Mouse (Mus musculus) retina, postnatal 7 days (tissue): ENCODE data around the gene 4921517D22Rik.

ENCODE experiments used
- DNase-seq: peaks from one replicate; pipeline ENCODE4 v3.0.0-alpha.2; 2012; ENCODE audit warnings: low read depth, low spot score

4921517D22Rik gene

DNA sequence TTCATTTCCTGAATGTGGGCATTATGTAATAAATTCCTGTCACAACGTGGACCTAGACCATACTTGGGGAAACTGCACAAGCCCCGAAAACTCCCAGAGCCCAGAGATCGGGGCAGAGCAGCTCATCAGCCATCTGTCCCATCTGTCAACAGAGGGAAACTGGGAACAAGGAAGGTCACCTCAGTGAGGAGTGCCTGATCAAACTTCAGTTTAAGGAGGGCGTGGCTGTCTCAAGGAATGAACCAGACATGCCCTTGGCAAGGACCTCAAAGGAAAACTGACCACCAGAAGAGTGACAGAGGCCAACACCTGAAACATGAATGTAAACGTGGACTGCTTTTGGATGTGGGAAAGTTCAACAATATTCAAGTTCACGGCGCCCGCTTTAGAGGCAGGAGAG is 32.5 kb downstream of the 4921517D22Rik start:
- no peak for DNase-seq

DNA sequence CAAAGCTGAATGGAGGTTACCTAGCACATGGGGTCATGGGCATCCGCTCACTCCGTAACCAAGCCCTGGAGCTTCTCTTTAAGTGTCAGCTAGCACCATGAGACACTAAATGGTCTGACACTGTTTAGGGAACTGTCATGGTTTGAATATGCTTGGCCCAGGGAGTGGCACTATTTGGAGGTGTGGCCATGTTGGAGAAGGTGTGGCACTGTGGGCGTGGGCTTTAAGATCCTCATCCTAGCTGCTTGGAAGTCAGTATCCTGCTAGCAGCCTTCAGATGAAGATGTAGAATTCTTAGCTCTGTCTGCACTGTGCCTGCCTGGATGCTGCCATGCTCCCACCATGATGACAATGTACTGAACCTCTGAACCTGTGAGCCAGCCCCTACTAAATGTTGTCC is 33.5 kb downstream of the 4921517D22Rik start:
- DNase-seq = no peak

DNA sequence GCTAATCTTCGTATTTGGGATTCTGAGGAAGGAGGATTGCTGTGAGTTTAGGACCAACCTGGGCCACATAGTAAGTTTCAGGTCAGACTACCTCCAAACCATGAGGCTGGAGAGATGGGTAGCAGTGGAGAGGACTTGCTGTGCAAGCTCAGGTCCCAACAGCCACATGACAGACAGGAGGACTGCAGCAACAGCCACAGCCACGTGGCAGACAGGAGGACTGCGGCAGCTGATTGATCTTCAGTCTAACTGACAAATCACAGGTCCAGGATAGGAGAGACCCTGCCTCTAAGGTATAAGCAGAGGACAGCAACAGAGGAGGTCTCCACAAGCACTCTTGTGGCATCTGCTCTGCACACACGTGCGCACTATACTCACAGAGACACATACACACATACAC is 36.1 kb downstream of the 4921517D22Rik start:
- DNase-seq = no peak

DNA sequence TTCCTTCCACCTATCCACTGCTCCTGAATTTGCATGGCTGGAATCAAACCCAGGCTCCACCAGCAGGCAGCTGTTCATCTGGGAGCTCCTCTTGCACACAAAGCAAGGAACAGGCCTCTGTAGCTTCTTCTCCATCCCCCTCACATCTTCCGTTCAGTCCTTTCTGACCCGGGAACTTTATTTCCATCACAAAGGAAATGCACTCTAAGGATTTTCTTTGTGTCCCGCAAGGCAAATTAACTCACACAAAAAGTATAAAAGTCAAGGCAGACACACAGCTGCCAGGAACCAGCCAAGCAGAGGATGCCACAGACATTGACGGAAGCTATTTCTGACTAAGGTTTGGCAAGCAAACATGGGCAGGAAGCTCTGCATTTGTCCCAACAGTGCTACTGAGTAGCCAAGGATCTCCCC is 36.9 kb downstream of the 4921517D22Rik start:
- no peak for DNase-seq

DNA sequence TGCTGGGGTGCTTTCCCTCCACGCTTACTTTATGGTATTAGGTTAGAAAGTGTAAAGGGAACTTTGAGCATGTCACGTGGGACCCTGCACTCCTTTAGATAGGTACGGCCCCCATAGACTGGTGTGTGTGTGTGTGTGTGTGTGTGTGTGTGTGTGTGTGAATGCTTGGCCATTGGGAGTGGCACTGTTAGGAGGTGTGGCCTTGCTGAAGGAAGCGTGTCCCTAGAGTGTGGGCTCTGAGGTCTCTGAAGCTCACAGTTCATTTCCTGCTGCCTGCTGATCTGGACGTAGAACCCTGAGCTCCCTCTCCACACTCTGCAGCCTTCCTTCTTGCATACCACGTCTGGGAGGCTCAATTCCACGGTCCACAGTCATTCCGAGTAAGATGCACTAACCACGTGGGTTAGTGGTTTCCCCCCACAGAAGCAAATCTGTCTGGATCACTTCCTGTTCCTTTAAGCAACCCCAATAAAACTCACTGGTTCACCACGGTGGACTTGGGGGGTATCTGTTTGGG is 37.5 kb downstream of the 4921517D22Rik start:
- DNase-seq = no peak

DNA sequence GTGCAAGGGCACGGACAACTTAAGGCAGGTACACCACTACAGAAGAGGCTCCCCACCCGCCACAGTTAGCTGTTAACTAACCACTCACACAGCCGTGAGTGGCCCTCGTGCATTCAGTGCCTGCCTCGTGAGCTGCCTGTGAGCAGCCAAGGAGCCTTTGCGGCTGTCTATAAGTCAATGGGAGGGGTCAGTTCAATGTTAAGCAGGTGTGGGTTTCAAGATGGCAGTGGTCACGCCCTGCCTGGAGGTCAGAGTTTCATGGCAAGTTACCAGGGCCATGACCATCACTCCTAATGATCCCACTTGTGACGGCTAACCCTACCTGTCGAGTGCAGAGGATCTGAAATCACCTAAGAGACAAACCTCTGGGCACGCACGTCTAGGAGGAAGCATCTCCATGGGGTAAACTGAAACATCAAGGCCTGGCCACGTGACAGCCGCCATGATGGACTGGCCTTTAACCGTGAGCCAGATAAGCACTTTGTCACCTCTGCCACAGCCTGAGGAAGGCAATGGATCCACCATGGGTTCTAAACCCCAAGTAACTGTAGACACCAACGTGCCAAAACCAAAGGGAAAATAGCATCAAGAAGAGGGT is 38.1 kb downstream of the 4921517D22Rik start:
- DNase-seq = no peak

DNA sequence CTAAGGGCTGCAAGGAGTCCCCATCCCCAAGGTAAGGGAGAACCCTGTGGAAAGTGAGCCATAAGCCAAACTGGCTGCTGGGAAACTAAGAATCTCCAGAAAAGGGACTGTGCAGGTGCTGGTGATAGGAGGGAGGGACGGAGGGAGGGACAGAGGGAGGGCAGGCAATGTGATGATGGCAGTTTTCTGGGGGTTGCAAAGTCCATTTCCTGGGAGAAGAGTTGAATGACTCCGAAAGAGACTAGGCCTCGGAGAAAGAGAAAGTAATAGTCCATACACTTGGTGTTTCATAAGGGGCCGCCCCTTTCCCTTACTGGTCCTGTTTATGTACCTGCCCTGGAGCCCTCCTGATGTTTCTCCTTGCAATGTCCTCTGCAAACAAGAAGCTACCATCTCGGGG is 39.4 kb downstream of the 4921517D22Rik start:
- no peak for DNase-seq

DNA sequence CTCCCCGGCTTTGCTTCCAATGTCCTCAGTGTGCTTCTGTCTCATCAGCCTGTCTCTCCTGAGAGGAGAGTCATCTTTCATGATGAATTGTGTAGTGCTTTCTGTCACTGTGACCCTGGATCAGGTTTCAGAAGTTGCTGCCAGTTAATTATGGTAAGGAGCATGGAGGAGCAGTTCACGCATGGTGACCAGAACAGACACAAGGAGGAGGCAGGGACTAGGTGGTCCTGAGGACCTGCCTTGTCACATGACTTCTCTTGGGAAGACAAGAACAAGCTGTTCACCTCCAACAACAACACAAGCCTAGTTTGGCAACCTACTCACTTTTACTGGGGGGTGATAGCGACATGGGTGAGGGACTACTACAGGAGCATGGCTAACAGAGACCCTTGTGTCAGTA is 40.8 kb downstream of the 4921517D22Rik start:
- DNase-seq = no peak

DNA sequence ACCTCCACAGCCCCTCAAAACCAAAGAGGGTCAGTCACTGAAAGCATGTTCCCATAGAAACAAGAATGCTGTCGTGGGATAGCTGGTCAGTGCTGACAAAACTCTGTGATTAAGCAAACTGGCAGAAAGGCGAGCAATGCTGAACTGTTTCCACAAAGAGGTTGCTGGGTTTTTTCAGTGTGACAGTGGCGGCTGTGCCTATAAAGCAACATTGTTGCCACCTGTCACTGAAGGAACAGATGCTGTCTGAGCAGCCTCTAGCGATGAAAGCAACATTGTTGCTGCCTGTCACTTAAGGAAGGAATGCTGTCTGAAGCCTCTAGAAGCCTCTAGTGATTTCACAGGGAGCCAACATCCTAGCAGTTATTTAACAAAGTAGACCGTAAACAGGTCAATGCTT is 41.3 kb downstream of the 4921517D22Rik start:
- no peak for DNase-seq

DNA sequence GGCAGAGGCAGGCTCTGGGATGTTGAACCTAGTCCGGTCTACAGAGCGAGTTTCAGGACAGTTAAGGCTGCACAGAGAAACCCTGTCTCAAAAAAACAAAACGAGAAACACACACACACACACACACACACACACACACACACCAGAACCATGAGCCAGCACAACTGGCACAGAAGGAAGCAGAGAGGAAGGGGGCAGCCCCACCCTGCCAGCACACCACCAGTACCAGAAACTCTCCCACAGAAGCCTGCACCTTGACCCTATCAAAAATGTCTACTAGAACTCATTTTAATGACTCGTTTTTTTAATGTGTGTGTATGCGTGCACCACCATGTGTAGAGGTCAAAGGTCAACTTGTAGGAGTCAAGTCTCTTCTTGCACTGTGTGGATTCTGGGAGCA is 44.1 kb downstream of the 4921517D22Rik start:
- no peak for DNase-seq

DNA sequence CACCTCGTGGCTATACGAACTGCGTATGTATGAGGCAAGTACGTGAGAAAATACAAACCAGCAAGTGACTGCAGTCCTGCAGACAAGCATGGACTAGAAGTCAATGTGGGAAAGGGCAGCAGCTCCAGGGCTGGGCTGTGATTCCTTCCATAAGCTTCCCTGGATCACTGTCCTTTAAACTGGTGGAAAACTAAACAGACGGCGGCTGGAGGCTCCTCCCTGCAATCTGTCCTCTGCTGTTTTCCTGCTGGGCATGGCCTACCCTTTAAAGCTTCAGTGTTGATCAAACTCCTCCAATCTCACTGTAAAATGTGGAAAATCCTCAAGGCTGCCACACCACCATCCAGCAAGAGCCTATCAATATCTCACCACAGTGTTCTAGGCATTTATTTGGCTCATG is 45.3 kb downstream of the 4921517D22Rik start:
- DNase-seq = no peak

DNA sequence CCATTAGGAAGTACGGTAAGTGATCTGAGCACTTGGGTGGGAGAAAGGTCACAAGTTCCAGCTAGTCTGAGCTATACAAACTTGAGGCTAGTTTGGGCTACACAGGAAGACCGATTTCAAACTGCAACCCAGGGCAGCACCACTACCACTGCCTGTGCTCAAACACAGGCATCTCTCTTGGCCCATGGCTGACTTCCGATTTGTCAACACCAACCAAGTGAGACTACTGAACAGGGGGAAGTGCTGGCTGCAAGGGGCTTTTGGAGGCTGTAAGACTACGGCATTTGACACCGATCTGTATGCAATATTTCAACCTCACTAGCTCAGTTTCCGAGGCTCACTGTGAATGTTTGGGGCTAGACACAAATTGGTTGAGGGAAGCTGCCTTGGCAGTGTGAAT is 46.4 kb downstream of the 4921517D22Rik start:
- DNase-seq = no peak

DNA sequence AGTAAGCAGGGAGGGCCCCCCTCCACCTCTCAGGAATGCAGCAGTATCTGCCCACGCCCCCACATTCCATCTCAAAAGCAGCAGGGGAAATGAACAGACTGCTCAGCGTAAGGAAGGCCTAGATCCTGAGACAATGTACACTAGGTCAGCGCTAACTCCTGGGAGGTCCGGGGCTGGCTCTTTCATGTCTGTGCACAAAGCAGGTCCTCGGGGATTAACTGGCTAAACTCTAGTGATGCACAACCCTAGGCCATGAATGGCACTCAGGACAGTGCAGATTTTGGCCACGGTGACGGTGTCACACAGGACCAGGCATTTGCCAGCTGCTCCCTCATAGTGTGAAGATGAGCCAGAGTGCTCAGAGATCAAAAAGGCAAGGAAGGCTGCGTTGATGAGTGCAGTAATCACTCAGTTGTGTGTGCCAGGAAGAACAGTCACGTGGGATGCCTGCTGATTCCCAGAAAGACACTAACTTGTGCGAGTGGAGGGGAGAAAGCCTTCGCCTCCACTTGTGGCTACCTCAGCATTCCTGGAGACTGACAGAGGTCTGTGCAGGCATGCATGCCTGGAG is 47.1 kb downstream of the 4921517D22Rik start:
- no peak for DNase-seq

DNA sequence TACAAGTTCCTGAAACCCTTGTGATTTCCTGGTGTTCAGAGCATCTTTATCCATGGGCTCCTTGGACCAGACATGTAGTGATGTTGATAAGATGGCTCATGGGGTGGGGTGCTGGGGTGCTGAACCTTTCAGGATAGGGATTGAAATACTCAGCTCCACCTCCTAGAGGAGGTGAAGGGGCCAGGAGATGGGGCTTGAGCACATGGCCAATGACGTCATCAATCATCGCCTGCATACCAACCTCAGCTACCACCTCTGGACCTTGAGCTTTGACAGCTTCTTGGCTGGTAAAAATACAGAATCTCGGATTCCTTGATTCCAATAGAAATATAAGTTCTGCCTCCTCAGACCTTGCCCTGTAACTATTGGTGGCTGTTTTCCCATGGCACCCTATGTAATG is 48.4 kb downstream of the 4921517D22Rik start:
- DNase-seq = no peak

DNA sequence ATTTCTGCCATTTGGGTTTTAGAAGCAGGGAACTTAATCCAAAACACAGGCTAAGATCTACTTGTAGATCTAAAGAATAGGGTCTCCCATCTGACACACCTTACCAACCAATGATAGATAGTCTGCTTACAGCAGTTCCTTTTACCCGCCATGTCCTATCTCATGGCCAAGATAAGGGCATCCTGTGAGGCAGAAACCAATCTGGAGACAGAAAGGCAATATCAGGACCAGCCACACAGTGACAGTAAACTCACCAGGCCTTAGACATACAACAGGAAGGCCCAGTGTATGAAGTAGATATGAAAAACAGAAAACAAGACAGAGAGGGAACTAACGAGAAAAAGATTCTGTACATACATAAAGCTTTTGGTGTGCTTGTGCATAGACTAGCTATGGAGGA is 51.1 kb downstream of the 4921517D22Rik start:
- no peak for DNase-seq

DNA sequence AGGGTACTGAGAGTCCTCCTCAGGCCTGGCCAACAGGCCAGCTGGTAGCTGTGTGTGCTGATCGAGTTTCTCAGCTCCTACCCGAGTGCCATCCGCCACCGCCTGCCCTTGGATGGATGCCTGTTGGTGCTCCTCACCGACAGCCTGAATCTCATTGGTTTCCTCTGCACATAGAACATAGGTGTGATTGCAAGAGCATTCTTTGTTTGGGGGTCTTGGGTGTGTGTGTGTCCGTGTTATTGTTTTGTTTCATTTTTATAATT is 53.8 kb downstream of the 4921517D22Rik start:
- DNase-seq = no peak

DNA sequence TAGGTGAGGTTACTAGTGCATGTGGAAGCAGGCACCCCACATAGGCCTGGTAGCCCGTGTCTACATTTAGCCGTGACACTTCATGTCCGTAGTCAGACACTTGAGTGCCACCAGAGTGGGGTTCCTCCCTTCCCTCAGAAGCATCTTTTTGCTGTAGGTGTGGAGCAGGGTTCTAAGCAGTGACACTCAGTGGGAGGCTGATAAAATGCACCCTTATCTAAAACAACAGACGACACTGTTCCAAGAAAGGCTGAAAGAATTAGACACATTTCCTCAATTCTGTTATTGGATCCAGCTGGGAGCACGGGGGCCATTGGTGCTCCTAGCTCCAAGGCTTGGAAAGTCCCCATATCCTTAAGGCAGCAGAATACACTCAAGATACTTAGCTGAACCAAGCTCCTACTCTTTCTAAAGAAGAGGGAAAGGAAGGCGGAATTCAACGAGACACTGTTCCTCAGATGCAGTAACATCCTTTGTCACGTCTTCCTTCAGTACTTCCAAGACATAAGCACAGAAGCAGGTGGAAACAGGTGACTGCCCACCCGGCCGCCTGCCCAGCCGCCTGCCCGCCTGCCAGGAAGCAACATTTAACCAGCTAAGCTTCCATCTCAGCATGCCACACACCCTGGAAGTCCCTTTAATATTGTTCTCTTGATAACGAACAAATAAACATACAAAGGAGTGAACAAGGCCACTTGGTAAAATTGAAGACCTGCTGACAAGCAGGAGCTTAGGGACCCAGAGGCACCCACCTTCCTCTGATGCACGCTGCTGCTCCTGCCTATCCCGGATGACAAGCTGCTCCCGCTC is 54.3 kb downstream of the 4921517D22Rik start:
- DNase-seq = no peak

DNA sequence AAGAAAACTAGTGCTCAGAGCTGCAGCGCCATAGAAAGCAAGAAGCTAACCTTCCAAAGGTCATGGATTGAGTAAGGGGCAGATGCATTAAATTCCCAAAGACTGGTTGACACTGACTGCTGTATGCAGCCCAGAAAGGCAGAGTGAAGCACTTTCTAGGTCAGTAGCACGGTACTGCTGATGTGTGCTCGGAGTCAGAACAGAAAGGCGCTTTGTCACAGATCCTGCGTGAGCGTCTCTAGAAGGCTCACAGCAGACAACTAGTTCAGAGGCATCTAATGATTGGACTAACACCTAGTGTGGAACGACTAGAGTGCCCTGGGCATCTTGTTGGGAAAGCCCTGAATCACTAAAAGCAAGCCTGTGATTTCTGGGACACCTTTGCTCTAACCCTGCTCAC is 56.1 kb downstream of the 4921517D22Rik start:
- DNase-seq = no peak
